Mouse (Mus musculus) cerebellum, postnatal 4 days (tissue): ENCODE results near the gene Gm38394.

Experiments used
- DNase-seq, 2 experiments: peaks; one replicate each; pipeline ENCODE4 v3.0.0; 2022; ENCODE audit warnings: low spot score in 2 of 2, mixed read lengths in 1 of 2

Gene Gm38394

GRCm38 (mm10) chr1:133664203-133664970 is 3.3 kb upstream of the Gm38394 start:
- no peak for DNase-seq

DNA sequence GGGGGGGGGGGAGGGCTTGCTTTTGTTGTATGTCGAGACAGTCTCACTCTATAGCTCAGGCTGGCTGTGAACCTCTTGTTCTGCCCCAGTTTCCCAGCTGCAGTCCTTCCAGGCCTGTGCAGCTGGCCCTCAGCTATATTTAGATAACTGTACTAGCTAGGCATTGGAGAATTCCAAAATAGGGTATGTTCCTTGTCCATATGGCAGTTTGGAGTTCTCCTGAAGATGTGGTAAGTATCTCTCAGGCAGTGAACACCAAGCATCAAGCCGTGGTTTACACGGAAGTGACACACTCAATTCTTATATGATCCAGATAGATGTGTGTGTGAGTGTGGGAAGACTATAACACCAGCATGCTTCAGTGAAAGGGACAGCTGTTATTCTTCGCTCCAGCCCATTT is 2.3 kb upstream of the Gm38394 start:
- DNase-seq = no peak

- DNase-seq = no peak
Measured at GRCm38 (mm10) chr1:133662941-133663340, 1.8 kb upstream of the Gm38394 start.

GRCm38 (mm10) chr1:133660466-133661202 is 484 bp downstream of the Gm38394 start, which contains the start of gene Zbed6:
TSS of gene Zbed6 (minus strand) at chr1:133660885.
- DNase-seq = peak; percentile 52 to 73

DNA sequence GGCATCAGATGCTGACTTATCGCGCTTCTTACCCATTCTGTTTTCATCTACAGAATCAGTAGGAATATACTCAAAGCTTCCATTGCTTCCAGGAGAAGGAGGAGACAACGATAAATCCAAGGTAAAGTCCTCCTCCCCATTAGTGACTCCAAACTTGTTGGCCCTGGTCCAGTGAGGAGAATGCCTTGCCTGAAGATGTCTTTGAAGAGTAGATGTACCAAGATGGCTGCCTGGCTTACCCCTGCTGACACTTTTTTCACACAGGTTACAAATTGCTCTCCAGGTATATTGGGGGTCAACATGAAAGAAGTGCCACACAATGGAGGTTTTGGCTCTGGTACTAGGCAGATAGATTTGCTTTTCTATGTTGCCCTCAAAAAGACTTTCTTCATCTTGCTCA is 2.2 kb downstream of the Gm38394 start:
- DNase-seq = no peak

- DNase-seq = no peak
Measured at GRCm38 (mm10) chr1:133656811-133657210, 4.3 kb downstream of the Gm38394 start.

- DNase-seq = no peak
Measured at GRCm38 (mm10) chr1:133653033-133653432, 8.1 kb downstream of the Gm38394 start.

- DNase-seq = no peak
Measured at GRCm38 (mm10) chr1:133650288-133651055, 10.6 kb downstream of the Gm38394 start.

- no peak for DNase-seq
Measured at GRCm38 (mm10) chr1:133645652-133646051, 15.5 kb downstream of the Gm38394 start.

GRCm38 (mm10) chr1:133641163-133641562 is 20.0 kb downstream of the Gm38394 start:
- no peak for DNase-seq

- no peak for DNase-seq
Measured at GRCm38 (mm10) chr1:133638517-133638916, 22.6 kb downstream of the Gm38394 start.

GRCm38 (mm10) chr1:133632168-133632567 is 28.9 kb downstream of the Gm38394 start:
- DNase-seq = no peak

- no peak for DNase-seq
Measured at GRCm38 (mm10) chr1:133625052-133625451, 36.1 kb downstream of the Gm38394 start.

GRCm38 (mm10) chr1:133618311-133618710 is 42.8 kb downstream of the Gm38394 start:
- DNase-seq = no peak

DNA sequence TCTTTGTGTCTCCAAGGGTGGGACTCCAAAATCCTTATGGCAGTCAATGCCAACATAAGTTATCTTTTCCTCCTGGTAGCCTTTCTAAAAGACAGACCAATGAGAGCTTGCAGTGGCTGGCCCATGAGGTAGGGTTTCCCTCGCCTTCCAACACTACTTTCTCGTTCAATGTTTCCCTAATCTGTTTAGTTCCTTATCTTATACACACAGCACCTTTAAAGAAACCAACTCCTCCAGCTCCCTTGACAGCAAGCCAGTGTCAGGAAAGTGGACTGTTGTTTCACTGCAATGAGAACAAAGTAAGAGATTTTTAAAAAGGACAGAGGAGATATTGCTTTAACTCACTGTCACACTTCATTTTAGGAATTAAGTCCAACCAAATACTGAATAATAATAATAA is 43.2 kb downstream of the Gm38394 start:
- DNase-seq = no peak

DNA sequence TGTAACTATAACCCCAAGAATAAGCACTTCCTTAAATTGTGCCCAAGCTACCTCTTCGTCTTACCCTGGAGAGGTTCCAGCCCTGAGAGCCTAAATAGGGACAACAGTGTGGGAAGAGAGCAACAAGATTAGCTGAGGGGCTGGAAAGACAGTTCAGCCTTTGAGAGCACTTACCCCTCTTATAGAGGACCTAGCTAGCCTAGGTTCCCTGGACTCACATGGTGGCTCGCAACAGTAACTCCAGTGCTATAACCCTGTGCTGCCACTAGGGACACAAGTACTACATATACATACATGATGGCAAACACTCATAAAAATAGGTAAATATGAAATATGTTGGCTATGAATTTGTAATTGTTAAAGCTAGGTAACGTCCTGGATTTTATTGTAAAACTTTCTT is 47.3 kb downstream of the Gm38394 start:
- no peak for DNase-seq

- DNase-seq = no peak
Measured at GRCm38 (mm10) chr1:133611436-133611835, 49.7 kb downstream of the Gm38394 start.

GRCm38 (mm10) chr1:133610601-133611000 is 50.5 kb downstream of the Gm38394 start:
- DNase-seq = no peak

DNA sequence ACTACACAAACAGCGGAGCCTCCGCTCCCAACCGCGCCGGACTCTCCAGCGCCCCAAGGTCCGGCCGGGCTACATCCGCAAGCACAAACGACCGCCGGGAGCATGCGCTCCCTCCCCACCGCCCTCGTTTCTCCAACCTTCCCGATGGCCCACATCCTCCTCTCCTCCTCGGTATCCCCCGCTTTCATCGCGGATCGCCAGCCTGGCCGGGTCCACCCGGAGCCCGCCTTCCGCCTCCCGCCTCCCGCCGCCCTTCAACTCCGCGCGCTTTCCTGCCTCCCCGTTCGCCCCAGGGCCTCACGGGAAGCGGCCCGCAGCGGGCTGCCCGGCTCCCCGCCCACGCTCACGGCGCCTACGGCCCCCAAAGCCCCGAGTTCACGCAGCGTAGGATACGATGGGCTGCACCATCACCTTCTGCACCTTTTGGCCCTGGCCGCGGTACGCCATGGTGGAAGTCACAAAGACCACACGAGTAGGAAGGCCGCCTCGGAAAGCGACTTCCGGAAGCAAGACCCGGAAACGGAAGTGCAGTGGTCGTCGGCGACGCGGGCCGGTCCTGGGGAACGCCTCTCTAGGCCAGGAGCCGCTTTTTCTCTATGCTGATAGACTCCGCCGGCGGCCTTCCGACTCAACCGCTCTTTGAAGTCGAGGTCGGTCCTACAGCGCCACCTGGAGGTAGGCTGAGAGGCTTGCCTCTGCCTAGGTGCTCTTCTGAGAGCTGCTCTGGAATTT is 51.2 kb downstream of the Gm38394 start, which contains the start of gene Snrpe:
Gene Snrpe, minus strand, starts transcription at position 521 of the 732 bp plus-strand sequence.
- peak; percentile 96 to 97 for DNase-seq

- DNase-seq = no peak
Measured at GRCm38 (mm10) chr1:133603174-133603573, 57.9 kb downstream of the Gm38394 start.

DNA sequence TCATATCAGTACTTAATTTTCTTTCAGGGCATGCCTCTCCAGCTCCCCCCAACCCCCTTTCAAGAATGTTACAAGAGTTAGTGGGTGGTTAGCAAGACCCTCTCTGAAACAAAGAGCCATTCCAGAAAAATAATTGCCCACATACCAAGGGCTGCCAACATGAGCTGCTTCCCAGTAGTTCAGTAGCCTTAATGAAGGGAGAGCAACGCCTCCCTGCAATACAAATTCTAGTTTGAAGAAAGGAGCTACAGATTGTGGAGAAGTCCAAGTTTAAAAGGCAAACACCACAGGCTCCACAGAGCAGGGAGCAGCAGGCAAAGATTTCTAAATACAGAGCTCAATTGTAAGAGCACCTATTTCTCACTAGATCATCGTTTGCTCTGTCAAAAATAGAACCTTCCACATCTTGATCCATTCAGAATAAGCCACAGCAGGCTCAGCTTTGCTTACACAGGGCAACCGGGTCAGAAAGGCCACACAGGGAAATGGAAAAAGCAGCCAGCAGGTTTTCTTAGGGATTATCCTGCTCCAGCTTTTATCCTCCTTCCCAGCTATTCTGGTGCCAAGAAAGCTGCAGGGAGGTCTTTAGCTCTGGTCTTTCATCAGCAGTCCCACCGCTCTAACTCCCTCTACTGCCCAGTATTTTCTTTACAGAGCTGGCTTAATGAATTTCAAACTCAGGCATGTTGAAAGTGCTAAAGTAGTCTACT is 64.7 kb downstream of the Gm38394 start:
- peak in 1 of 2 experiments; percentile 45 for DNase-seq
